Mouse (Mus musculus): ENCODE results near the gene Aff3.
"Not testable (repeated sequence)": the region's sequence is repeated elsewhere in the genome, so short reads cannot be mapped to it uniquely, and the experiment has no call there.

Gene Aff3

DNA sequence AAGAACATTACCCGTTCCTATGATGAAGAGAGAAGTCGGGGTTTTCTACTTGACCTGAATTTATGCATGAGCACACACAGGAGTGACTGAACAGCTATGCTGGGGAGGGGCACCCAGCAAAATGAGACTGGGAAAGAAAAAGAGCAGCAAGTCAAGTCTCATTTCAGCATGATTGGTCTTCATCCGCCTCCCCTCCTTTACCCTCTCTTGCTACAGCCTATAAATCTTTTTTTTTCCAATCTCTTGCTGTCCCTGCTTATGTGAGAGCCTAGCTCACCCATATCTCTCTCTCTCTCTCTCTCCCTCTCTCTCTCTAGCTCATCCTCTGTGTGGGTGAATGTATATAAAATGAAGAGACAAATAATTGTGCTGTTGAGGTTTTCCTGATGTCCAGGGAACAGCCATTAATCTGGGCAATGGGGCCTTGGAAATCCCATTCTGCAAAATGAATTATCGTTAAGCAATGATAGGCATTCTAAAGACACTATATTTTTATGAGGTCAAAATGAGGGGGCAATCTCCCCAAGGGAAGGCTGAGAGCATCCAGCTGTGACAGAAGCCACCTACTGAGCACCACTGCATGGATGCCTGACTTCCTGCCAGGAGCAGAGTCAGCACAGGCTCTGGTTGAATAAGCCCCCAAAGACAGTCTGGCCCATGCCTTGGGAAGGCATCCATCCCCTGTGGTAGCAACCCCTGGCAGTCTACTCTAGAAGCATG is 224.8 kb downstream of the Aff3 start:
- no peak for DNase-seq (ENCODE audit: low read depth, low spot score)

DNA sequence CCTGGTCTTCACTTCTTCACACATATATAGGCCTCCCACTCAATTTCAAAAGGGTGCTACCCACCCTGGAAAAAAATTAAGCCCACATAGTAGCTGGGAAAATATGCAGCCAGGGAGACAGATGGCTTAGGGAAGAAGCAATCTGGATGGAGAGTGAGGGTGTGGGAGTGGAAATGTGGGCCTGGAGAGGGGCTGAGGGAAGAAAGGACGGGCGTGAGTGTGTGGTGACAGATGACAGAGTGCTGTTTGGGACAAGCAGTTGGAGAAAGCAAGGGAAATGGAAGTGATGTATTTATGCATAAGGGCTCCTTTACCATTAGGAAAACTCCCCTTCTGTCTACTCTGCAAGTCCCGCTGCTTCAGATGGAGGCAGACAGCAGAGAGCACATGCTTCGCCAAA is 226.3 kb downstream of the Aff3 start:
- DNase-seq (ENCODE audit: low read depth, low spot score): peak; percentile 95

DNA sequence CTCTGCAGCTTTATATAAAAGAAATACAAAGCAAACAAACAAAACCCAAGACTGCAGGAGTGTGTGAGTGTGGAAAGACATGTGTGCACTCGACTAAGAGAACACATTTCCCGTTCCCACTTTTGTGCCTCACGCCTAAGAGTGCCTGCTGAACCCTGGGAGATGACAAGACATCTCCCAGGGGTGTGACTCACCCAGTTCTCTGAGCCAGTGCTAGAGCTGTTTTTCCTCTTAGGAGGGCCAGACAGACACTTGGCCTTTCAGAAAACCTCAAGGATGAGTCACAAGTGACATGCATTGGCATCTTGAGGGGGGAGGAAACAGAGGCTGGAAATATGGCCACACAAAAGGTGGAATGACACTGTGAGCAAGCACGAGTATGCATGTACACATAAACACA is 227.1 kb downstream of the Aff3 start:
- no peak for DNase-seq (ENCODE audit: low read depth, low spot score)

DNA sequence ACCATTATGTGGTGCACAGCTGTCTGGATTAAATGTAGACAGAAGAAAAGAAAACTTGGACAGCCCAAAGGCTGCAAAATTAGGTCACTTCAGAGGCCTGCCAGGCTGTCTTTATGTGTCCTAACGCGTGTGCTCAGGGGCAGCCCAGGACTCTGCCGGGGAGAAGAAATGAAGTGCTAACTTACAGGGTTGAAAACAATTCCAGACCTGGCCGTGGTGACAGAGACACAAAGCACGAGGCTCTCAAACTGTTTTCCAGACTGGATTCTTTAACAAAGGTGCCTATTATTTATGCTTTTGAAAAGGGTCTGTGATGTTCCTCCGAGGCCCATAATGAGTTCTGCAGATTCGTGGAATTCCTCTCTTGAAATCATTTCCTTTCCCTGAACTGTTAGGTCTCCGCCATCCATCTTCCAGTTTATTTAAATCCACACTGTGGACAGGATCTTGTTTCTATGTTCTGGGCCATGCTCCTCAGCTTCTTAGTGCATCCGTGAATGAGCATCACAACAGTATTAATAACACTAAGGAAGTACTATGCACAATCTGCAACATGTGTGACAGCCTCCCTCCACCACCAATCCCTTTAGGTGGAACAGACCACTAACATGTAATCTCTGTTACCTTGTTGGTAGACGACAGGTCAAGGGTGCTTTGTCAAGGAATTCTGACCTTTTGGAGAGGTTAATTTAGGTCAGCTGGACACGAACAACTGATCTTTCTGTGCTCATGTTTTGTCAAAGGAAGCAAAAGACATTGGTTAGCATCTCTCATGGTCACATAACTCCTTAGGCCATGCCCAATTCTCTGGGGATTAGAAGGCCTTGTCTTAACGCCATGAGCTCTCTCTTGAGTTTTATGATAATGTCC is 228.0 kb downstream of the Aff3 start:
- DNase-seq (ENCODE audit: low read depth, low spot score): no peak

DNA sequence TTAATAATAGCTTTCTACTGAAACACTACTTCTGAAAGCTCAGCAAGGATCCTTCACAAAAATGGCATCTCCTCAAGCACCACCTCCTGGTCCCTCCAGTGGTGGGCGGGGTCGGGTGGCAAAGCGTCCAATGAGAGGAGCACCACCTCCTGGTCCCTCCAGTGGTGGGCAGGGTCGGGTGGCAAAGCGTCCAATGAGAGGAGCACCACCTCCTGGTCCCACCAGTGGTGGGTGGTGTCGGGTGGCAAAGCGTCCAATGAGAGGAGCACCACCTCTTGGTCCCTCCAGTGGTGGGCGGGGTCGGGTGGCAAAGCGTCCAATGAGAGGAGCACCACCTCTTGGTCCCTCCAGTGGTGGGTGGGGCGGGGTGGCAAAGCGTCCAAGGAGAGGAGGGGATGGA is 234.4 kb downstream of the Aff3 start:
- not testable (repeated sequence) for DNase-seq (ENCODE audit: low read depth, low spot score)

DNA sequence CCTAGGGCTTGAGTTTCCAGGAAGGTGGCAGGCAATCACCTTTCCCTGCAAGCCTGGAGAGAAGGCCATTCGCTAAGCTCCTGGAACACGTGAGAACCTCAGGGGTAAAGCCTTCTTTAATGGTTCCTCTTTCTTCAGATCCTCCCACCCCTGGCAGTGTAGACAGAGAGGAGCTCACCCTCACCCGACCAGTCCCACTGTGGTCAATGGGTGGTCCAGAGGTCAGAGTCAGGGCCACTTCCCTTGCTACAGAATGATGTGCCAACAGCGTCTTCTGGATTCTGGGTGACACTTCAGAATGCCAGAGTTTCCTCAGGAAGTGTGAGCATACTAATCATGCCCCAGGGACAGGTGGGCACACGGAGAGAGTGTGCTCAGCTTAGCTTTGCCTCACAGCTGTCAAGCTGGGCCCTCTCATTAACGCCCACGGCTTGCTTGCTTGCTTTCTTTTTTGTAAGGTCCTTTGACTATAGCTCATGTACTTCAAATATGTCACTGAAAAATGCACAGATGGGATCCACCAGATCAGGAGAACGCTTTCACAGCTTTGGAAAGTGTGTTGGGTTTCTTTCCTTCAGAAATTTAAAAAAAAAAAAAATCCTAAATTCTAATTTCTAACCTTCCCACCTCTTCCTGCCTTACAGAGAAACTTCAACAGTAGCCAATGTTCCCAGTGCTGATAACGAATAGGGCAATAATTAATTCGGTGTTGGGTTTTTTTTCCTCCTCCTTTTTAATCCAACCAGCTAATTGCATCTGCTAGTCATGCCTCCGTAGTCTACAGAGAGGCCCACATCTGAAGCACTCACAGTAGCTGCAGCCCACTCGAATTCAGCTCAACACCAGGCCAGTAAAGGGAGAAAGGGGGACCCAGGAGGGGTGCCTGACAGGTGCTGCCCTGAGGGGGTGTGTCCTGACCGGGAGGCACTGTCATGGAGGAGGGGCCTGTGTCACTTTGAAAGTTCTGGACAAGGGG is 235.8 kb downstream of the Aff3 start:
- DNase-seq (ENCODE audit: low read depth, low spot score): peak; percentile 84

DNA sequence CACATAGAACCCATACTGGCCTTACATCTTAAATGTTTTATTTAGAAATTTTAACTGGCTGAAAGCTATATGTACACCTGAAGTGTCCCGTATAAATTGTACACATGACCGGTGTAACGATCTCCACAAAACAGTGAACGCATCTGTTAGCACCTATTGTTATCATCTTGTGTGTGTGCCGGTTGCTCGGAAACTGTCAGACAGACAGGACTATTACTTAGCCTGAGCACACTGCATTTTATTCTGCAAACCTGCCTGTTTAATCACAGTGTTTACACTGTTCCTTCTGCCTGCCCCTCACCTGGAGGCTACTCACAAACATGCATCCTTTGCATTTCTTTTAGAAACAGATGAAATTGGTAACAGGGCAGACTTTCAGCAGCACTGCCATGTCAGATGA is 241.8 kb downstream of the Aff3 start:
- DNase-seq (ENCODE audit: low read depth, low spot score): no peak

DNA sequence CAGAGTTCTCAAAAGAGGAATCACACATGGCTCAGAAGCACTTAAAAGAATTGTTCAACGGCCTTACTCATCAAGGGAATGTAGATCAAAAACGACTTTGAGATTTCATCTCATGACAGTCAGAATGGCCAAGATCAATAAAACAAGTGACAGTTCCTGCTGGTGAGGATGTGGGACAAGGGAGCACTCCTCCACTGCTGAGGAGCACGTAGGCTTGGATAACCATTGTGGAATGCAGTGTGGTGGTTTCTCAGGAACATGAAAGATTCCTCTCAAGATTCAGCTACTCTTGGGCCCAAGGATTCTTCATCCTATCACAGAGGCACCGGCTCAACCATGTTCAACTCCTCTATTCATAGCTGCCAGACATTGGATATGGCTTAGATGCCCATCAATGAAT is 245.4 kb downstream of the Aff3 start:
- no peak for DNase-seq (ENCODE audit: low read depth, low spot score)

DNA sequence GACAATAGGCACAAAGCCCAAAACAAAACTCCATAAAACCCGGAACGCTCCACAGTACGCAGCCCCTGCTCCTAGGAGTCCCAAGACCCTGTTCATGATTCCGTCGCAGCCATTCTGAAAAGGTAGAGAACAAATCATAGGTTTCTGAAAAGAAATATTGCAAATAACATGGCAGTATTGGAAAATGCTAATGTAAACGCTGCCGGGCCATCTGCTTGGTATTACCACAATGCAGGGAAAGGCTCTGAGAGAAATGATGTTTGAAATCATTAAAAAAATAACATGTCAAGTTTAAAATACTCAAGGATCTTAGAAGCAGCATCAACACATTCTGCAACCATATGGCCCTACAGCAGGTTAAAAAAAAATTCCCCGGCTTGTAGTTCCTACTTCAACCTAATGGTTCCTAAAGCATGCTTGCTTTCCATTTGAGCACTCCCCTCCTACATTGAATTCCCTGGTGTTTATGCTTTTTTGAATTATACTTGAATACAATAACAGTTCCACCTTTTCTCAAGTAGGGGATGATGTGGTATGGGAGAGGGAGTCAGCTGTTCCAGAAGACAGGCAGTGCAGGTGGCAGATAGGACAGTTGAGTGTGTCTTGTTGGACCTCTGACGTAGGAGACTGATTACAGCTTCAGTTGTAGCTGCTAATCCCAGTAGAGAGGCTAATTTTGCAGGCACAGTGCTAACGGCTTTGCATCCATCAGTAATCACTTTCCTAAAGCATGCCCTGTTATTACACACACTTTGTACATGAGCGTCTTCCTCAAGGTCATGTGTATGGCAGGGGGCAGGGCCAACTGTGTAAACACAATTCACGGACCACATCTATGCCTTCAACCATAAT is 246.3 kb downstream of the Aff3 start:
- DNase-seq (ENCODE audit: low read depth, low spot score): peak; percentile 65

DNA sequence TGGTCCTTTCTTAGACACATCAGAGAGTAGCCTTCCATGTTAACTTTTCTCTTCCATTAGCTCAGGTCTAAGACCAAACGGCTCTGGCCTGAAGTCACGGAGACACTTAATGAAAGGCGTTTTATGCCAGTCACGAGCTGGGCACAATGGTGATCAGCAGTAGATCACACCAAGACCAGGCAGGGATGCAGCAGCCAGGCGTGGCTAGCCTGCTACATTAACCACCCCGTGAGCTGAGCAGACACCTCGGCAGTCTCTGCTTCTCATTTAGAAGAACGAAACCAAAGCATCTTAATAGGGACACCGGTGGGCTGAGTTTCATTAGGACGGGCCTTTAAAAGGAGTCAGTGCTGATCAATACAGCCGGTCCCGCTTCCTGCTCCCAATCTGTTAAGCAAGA is 247.6 kb downstream of the Aff3 start:
- no peak for DNase-seq (ENCODE audit: low read depth, low spot score)

DNA sequence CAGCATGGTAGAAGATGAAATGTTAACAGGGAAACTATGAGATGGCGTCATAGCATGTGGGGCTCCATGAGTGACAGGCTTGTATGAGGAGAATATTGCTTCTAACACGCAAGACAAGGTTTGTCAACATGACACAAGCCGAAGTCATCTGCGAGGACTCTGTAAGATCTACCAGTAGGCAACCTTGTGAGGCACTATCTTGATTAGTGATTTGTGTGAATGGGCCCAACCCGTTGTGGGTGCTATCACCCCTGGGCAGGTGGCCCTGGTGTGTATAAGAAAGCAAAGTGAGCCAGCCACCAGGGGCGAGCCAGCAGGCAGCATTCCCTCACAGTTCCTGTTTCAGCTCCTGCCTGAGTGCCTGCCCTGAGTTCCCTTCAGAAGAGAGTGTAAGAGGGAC is 249.2 kb downstream of the Aff3 start:
- DNase-seq (ENCODE audit: low read depth, low spot score): no peak

DNA sequence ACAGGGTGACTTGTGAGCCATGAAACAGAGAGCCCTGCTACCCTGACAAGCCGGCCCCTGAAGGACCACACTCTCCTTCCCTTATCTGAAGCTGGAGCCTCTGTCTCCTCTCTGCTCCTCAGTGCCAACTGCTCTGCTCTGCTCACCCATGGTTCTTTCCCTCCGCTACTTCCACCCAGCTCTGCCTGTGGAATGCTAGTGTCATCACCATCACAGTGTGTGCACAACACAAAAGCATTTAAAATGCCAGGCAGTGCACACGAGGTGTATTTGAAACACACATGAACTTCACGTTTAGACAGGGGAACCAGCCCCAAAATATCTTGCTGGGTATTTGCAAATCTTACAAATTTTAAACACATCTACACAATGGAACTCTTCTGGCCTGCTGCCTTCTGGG is 253.6 kb downstream of the Aff3 start:
- no peak for DNase-seq (ENCODE audit: low read depth, low spot score)

DNA sequence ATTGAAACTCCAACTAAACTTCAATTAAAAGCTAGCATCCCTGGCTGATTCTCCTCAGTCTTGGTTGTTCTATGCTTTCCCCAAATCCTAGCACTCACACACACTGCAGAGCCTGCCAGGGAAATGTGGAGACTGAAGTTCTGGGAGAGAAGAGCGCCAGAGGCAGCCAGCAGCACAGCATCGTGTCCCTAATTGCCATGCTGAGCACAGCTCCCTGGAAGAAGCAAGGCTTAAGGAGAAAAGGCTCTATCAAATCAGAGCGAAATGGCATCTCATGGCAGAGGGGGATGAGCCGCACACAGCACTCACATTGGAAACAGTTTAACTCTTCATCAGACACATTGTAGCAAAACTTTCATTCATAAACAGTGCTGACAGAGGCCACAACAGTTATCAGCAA is 254.3 kb downstream of the Aff3 start:
- peak; percentile 52 for DNase-seq (ENCODE audit: low read depth, low spot score)

DNA sequence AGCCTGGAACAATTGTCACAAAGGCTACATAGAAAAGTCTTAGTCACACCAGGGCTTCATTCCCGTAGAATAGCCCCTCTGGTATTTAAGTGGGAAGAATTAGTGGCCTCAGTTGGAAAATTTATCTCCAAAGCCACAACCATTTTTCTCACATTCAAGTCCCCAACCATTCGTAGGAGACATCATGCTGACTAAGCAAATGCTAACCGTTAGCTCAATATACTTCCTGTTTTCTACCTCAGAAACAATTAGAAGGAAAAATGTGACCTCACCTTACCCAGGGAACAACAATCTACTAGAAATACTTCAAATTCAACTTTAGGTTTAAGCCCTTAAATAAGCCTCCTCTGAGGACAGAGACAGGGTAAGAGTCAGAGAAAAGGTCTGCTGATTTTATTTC is 256.5 kb downstream of the Aff3 start:
- DNase-seq (ENCODE audit: low read depth, low spot score): no peak

DNA sequence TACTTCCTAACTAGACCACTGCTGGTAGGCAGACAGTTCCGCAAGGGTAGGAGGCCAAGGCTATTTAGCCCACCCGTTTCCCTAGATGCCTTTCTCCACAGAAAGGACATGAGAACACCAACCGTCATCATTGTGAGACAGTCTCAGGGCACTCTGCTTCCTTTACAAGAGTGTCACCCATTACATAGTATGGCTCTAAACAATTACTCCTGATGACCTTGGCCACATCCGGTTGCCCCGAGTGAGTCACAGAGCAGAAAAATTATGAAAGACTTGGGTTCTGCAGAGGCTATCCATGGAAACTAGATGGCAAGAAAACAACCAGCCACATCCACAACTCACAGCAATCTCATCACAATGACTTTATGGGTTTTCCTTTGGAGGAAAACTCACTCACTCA is 261.0 kb downstream of the Aff3 start:
- DNase-seq (ENCODE audit: low read depth, low spot score): no peak

DNA sequence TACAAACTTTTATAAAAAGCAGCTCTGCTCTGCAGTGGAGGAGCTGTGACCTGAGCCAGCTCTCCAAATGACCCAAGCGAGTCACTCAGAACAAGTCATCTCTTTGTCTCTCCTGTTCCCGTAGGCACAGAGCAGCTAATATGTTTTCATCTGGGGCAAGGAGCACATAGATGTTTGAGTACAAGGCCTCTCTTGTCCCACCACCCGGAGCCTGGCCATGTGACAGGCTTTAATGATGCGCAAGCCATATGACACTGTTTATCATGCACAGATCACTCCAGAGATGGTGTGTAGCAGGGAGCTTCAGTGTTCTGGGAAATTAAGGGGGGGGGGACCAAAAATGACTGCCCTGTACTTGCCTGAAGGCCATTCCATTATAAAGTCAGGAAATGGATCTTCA is 262.9 kb downstream of the Aff3 start:
- DNase-seq (ENCODE audit: low read depth, low spot score): no peak

DNA sequence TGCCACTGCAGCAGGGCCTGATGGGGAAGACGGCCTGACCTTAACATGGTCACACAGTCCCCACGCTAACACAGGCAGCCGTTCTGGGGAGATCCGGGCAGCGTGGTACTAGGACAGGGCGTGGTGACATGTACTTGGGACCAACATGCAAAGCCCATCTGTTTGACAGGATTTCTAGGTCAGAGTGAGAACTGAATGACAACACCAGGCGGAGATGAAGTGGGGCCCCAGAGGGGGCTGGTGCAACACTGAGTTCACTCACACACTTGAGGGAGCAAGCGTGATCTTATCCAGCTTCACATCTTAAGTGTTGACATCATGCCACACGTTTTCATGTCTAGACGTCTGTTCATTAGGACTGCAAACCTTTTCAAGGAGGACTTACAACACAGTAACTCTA is 265.5 kb downstream of the Aff3 start:
- no peak for DNase-seq (ENCODE audit: low read depth, low spot score)

DNA sequence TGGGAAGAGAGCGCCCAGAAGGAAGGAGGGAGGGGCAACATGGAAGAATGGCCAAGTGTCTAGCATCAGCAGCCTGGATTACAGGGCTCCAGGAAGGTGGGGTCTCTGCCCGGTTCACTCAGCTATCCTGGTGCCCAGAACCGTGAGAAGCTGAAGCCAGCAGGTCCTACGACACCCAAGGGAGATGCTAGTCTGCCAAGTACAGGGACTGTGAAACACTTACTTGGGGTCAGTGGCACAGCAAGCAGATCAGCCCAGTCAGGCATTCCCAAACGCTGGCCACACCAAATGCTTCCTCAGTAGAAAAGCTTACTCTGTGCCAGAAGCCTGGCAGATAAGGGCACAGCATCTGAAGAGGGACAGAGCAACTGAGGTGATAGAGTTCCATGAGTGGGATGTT is 266.2 kb downstream of the Aff3 start:
- no peak for DNase-seq (ENCODE audit: low read depth, low spot score)

DNA sequence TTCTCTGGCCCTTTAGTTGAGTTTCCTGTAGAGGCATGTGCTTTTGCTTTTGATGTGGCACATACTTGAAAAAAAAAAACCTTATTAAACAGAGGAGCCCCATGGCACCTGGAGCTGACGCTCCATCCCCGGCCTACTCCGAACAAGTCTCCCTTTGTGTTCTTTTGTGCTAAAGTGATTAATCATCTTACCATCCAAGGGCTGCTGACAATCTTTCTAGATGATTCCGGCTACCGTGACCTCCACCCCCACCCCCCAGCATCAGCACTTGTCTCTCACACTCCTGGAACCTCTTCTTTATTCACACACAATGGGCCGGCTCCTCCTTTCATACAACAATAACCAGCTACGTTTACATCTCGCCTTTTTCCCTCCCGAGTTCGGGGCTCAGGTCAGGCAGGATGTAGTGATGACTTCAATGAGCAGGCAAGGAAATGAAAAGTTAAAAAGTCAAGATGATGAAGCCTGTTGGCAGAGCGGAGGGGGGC is 269.5 kb downstream of the Aff3 start:
- no peak for DNase-seq (ENCODE audit: low read depth, low spot score)

DNA sequence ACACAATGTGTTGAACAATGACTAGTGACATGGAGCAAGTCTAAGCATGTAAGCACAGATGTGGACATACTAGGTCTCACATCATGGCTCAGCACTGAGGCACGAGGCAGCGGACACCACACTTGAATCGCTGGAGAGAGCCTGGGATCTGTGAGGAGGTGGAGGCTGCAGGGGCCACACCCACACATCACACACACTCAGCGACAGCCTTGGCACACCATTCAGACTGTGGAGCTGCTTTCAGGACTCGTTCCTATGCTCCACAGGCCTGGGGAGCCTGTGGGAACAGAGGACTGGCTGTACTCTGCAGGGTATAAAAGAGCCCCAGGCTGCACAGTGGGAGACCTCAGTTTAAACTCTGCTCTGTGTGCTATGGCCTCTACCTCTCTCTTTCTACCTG is 270.3 kb downstream of the Aff3 start:
- DNase-seq (ENCODE audit: low read depth, low spot score): no peak

DNA sequence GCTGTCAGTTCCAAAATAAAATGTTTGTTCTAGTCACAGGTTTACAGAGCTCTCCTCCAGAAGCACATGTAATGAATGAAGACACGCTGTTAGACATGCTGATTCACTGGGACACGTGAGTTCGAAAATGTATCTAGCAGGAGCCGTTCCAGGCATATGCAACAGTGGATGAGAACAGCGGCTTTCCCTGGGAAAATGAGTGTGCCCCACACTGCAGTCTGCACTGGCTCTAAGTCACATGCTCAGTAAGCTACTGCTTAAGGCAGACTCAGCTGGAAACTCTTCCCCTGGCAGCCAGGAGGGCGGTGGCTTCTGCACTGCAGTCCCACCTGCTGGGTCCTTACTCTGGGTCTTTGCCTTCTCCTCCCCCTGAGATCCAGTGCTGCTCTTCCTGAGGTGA is 271.2 kb downstream of the Aff3 start:
- no peak for DNase-seq (ENCODE audit: low read depth, low spot score)

All from telencephalon, adult 2 months (tissue).